Mouse (Mus musculus) heart, embryonic 13.5 days (tissue): ENCODE measurements at regions not wholly inside any gene's neighbourhood (a gene's known extent, or its start where the extent isn't known, plus 50 kb on each side); places are given as distances from the start of the nearest gene placed in this dataset.
"Not testable (repeated sequence)": the region's sequence is repeated elsewhere in the genome, so short reads cannot be mapped to it uniquely, and the experiment has no call there.

Experiments used
- ATAC-seq: fragments of 200-750 bp; cut with Nextera tagmentation; 2 replicates; pipeline ENCODE4 v1.8.0; 2017; ENCODE audit warnings: moderate TSS enrichment; ENCODE audit not compliant: insufficient number of reproducible peaks, low FRiP score, low TSS enrichment; ENCODE audit errors: extremely low read depth
- H3K27ac ChIP-seq: fragments of 300-500 bp; sonication (generic); replicated peaks from 2 replicates; pipeline ENCODE4 v1.5.1; 2015; ENCODE audit warnings: moderate library complexity, mild to moderate bottlenecking, inconsistent platforms
- H3K27me3 ChIP-seq: fragments of 300-500 bp; sonication (generic); replicated peaks from 2 replicates; pipeline ENCODE4 v1.6.1; 2015; ENCODE audit warnings: mild to moderate bottlenecking, inconsistent platforms
- H3K36me3 ChIP-seq: fragments of 300-500 bp; sonication (generic); 2 replicates; pipeline ENCODE4 v1.6.1; 2015; ENCODE audit warnings: mild to moderate bottlenecking, inconsistent platforms
- H3K4me1 ChIP-seq: fragments of 300-500 bp; sonication (generic); 2 replicates; pipeline ENCODE4 v1.6.1; 2015; ENCODE audit warnings: inconsistent platforms
- H3K4me2 ChIP-seq: fragments of 300-500 bp; sonication (generic); 2 replicates; pipeline ENCODE4 v1.6.1; 2015; ENCODE audit warnings: inconsistent platforms, mild to moderate bottlenecking, moderate library complexity
- H3K4me3 ChIP-seq: fragments of 300-500 bp; sonication (generic); 2 replicates; pipeline ENCODE4 v1.5.1; 2015; ENCODE audit warnings: moderate library complexity, mild to moderate bottlenecking, inconsistent platforms
- H3K9ac ChIP-seq: fragments of 300-500 bp; sonication (generic); 2 replicates; pipeline ENCODE4 v1.6.1; 2015; ENCODE audit warnings: inconsistent platforms, mild to moderate bottlenecking, moderate library complexity
- H3K9me3 ChIP-seq: fragments of 300-500 bp; sonication (generic); 2 replicates; pipeline ENCODE4 v1.6.1; 2016; ENCODE audit warnings: inconsistent platforms
- WGBS: fragments of 180-500 bp; shearing (Covaris S2); methylation state at CpG from one replicate; pipeline ENCODE4 v1.1.7; 2015; ENCODE audit warnings: mixed read lengths; 5-methylcytosine and 5-hydroxymethylcytosine counted together

DNA sequence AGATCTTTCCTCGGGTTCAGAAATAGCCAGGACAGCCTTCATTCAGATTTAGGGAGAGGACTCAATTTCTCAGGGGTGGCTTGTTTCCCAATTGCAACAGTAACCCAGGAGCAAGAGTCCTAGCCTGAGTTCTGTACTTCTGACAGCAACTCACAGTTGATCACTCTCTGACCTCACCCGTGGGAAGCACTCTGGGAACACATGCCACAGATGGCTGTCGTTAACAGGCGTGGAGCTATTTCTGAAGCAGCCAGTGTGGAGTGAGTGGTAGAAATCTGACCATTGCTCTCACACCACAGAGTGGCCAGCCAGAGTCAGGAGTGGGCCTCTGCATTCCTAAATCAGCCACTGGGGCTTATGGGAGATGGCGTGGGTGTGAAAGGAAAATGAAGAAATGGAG is 63.3 kb downstream of the Rhob start:
- H3K9me3 ChIP-seq: no peaks in the 10 kb centered on the region
- 0 out of 2 replicates have a peak, but pooled peaks cover 5% of the 10 kb centered on the region for H3K27me3 ChIP-seq
- WGBS: 32% methylated on average over 5 of the region's 5 CpGs
- peak overlapping the region; percentile 2; the same call in 1 of the 2 replicates for H3K27ac ChIP-seq
- no peak overlapping the region for H3K9ac ChIP-seq
- no peak overlapping the region for H3K4me3 ChIP-seq
- peaks cover 59% of the 10 kb centered on the region for H3K4me1 ChIP-seq
- no peak for ATAC-seq
- no peaks in the 10 kb centered on the region for H3K36me3 ChIP-seq
- H3K4me2 ChIP-seq: no peak overlapping the region

DNA sequence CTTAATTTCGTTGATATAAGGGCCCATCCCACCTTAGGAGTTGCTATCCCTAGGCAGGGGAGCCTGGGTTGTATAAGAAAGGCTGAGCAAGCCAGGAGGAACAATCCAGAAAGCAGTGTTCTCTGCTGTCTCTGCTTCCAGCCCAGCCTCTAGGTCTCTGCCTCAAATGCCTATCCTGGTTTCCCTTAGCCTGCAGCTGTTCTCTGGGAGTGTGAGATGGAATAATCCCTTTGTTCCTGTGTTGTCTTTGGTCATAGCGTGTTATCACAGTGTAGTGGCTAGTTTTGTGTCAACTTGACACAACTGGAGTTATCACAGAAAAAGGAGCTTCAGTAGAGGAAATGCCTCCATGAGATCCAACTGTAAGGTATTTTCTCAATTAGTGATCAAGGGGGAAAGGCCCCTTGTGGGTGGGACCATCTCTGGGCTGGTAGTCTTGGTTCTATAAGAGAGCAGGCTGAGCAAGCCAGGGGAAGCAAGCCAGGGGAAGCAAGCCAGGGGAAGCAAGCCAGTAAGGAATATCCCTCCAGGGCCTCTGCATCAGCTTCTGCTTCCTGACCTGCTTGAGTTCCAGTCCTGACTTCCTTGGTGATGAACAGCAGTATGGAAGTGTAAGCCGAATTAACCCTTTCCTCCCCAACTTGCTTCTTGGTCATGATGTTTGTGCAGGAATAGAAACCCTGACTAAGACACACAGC is 64.0 kb downstream of the Rhob start:
- not testable (repeated sequence) for H3K4me2 ChIP-seq, ATAC-seq, H3K9ac ChIP-seq, H3K9me3 ChIP-seq, H3K4me3 ChIP-seq, H3K27me3 ChIP-seq, H3K36me3 ChIP-seq
- WGBS: 56% methylated on average over 3 of the region's 3 CpGs
- H3K27ac ChIP-seq: peak overlapping the region; percentile 2; the same call in 1 of the 2 replicates
- peaks cover 54% of the 10 kb centered on the region for H3K4me1 ChIP-seq

- 50% methylated on average over 5 of the region's 5 CpGs for WGBS
- no peak overlapping the region for H3K4me3 ChIP-seq
Observed at GRCm38 (mm10) chr12:8428228-8428990, 71.4 kb downstream of the Rhob start.

GRCm38 (mm10) chr12:8424515-8424914 is 75.3 kb downstream of the Rhob start:
- ATAC-seq: no peak
- no peaks in the 10 kb centered on the region for H3K27me3 ChIP-seq
- peaks cover 25% of the 10 kb centered on the region for H3K4me1 ChIP-seq
- 85% methylated on average over 6 of the region's 6 CpGs for WGBS
- H3K4me3 ChIP-seq: no peak overlapping the region
- no peaks in the 10 kb centered on the region for H3K36me3 ChIP-seq
- no peak overlapping the region for H3K27ac ChIP-seq
- no peak overlapping the region for H3K4me2 ChIP-seq
- H3K9me3 ChIP-seq: no peaks in the 10 kb centered on the region
- H3K9ac ChIP-seq: no peak overlapping the region

More at GRCm38 (mm10) chr12:8428228-8428990, 71.4 kb downstream of the Rhob start:
- Histone ChIP-seq H3K27me3 (no peaks in the 10 kb centered on the region), H3K27ac (no peak overlapping the region), H3K9me3 (no peaks in the 10 kb centered on the region), H3K9ac (no peak overlapping the region), H3K4me1 (peaks cover 31% of the 10 kb centered on the region), H3K4me2 (no peak overlapping the region), H3K36me3 (no peaks in the 10 kb centered on the region)
- no peak for ATAC-seq

DNA sequence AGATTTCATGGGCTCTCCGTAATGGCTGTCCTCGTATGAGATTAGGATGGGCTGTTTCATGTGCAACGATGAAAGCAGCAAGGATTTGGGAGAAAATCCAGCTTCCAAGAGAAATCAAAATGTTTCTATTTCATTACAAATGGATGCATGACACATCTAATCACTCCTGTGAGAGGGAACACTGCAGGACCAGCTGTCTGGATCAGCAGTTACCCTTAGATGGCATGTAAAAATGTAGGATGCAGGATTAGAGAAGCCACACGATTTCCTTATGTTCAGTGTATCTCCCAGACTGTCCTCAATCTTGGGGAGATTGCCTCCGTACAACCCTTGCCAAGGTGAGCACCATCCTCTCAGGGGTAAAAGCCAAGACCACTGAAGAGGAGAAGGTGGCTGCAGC is 77.1 kb downstream of the Rhob start:
- H3K9ac ChIP-seq: no peak overlapping the region
- H3K27me3 ChIP-seq: no peaks in the 10 kb centered on the region
- H3K9me3 ChIP-seq: no peaks in the 10 kb centered on the region
- H3K4me1 ChIP-seq: peaks cover 16% of the 10 kb centered on the region
- ATAC-seq: no peak
- H3K36me3 ChIP-seq: no peaks in the 10 kb centered on the region
- H3K4me2 ChIP-seq: no peak overlapping the region
- no peak overlapping the region for H3K27ac ChIP-seq
- no peak overlapping the region for H3K4me3 ChIP-seq
- 50% methylated on average over 5 of the region's 5 CpGs for WGBS

- peaks cover 16% of the 10 kb centered on the region for H3K4me1 ChIP-seq
- WGBS: 82% methylated on average over 3 of the region's 3 CpGs
- H3K4me3 ChIP-seq: no peak overlapping the region
- no peaks in the 10 kb centered on the region for H3K27me3 ChIP-seq
- no peak for ATAC-seq
- no peaks in the 10 kb centered on the region for H3K9me3 ChIP-seq
- no peak overlapping the region for H3K9ac ChIP-seq
- H3K27ac ChIP-seq: no peak overlapping the region
- H3K4me2 ChIP-seq: no peak overlapping the region
- H3K36me3 ChIP-seq: no peaks in the 10 kb centered on the region
Observed at GRCm38 (mm10) chr12:8421271-8421567, 78.6 kb downstream of the Rhob start.

- H3K9ac ChIP-seq: no peak overlapping the region
- H3K36me3 ChIP-seq: no peaks in the 10 kb centered on the region
- no peaks in the 10 kb centered on the region for H3K27me3 ChIP-seq
- H3K4me2 ChIP-seq: no peak overlapping the region
- no peak overlapping the region for H3K27ac ChIP-seq
- WGBS: 78% methylated on average over 9 of the region's 9 CpGs
- H3K4me3 ChIP-seq: no peak overlapping the region
- H3K9me3 ChIP-seq: peaks cover 4% of the 10 kb centered on the region; the same call in 1 of the 2 replicates
- H3K4me1 ChIP-seq: peaks cover 16% of the 10 kb centered on the region
- ATAC-seq: no peak
Observed at GRCm38 (mm10) chr12:8420511-8421270, 79.1 kb downstream of the Rhob start.

- no peaks in the 10 kb centered on the region for H3K27me3 ChIP-seq
- H3K4me1 ChIP-seq: peaks cover 9% of the 10 kb centered on the region
- H3K27ac ChIP-seq: no peak overlapping the region
- H3K36me3 ChIP-seq: no peaks in the 10 kb centered on the region
- ATAC-seq: no peak
- no peak overlapping the region for H3K4me2 ChIP-seq
- H3K9me3 ChIP-seq: peaks cover 4% of the 10 kb centered on the region; the same call in 1 of the 2 replicates
- H3K4me3 ChIP-seq: no peak overlapping the region
- 72% methylated on average over 5 of the region's 5 CpGs for WGBS
- no peak overlapping the region for H3K9ac ChIP-seq
Observed at GRCm38 (mm10) chr12:8418890-8419289, 80.9 kb downstream of the Rhob start.

DNA sequence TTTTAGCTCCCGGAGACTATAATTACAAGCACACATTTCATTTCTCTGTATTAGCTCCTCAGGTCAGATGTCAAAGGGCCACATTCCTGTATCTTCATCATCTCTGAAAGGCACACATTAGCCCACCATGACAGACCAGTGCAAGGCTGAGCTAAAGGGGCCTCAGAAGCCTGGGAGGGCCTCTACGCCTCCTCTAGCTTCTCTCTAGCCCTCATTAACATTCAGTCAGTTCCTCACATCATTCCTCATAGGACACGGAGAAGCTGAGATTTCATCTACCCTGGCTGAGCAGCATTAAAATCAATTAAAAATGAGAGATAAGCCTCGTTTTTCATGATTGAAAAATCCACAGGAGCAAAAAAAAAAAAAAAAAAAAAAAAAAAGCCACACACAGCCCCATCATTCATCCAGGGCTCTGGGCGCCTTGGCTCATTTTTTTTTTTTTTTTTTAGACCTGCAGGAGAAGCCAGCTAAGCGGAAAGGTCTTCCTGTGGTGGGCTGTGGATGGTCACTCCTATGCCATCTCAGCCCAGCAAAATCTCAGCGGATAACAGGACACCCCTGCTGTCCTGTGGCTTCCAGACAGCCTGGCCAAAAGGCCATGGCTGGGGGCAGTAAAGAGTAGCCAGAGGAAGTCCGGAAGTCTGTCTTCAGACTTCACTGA is 82.5 kb downstream of the Rhob start:
- Histone ChIP-seq H3K9ac (no peak overlapping the region), H3K9me3 (peaks cover 4% of the 10 kb centered on the region; the same call in 1 of the 2 replicates), H3K36me3 (no peaks in the 10 kb centered on the region), H3K4me3 (no peak overlapping the region), H3K4me1 (0 out of 2 replicates have a peak, but pooled peaks cover under 1% of the 10 kb centered on the region), H3K27ac (no peak overlapping the region), H3K27me3 (no peaks in the 10 kb centered on the region), H3K4me2 (no peak overlapping the region)
- WGBS: 67% methylated on average over 8 of the region's 8 CpGs
- ATAC-seq: no peak

DNA sequence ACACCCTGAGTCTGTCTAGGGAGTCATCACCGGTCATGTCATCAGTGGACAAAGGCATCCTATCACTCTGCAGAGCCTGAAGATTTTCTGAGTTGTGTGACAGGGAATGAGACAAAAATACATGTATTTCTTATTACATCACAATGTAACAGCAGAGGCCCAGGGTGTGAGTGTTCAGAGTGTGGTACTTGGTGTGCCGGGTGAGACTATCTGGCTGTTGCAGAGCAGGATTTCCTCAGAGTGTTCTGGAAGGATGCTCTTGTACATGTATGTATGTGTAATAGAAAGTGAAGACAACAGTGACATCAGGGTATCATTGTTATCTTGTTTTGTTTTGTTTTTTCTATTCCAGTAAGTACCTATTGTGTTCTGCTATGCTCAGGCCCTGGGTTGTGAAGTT is 87.7 kb downstream of the Rhob start:
- Histone ChIP-seq H3K4me3 (no peak overlapping the region), H3K36me3 (no peaks in the 10 kb centered on the region), H3K27ac (no peak overlapping the region), H3K27me3 (no peaks in the 10 kb centered on the region), H3K9me3 (peaks cover 4% of the 10 kb centered on the region; the same call in 1 of the 2 replicates), H3K9ac (no peak overlapping the region), H3K4me1 (peaks cover 16% of the 10 kb centered on the region), H3K4me2 (no peak overlapping the region)
- 73% methylated on average over 2 of the region's 2 CpGs for WGBS
- ATAC-seq: no peak
